Mouse (Mus musculus): ENCODE measurements around the gene Zscan26. TPM values are rescaled to one million over a fixed set of nuclear protein-coding genes. Genes with fewer than 3 reads are reported as not detected.

Gene Zscan26
- polyA plus RNA-seq, 1 experiment from 2014 or later, result 24.4 TPM

DNA sequence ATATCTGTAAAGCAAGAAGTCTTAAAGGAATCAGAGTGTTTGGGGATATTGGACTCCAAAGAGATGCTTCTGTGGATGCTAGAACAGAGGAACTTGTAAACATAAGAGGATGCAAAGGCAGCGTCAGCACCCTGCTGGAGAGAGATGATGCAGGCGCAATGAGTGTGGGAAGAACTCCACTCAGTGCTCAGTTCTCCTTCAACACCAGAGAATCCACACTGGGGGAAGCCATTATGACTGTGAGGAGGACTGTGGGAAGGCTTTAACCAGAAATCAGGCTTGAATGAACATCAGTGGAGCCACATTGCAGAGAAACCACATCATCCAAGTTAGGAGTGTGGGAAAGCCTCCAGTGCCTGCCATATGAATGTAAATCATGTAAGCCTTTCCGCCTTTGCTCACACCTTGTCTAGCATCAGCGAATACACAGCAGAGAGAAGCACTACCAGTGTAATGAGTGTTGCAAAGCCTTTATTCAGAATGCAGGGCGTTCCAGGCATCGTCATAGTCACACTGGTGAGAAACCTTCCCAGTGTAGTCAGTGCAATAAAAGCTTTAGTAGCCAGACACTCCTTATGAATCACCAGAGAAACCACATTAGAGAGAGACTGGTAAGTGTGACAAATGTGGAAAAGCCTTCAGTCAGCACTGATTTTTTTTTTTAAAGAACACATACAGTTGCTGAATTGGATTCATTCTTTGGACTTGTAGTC is 36.1 kb downstream of the Zscan26 start:
- 85% methylated on average over 6 of the region's 6 CpGs for WGBS
- Histone ChIP-seq H3K9ac (replicated peaks) (no peak overlapping the region), H3K4me3 (no peak overlapping the region), H3K36me3 (no peaks in the 10 kb centered on the region), H3K27me3 (no peaks in the 10 kb centered on the region), H3K4me2 (replicated peaks) (no peak overlapping the region), H3K9me3 (no peaks in the 10 kb centered on the region), H3K27ac (replicated peaks) (no peak overlapping the region), H3K4me1 (no peaks in the 10 kb centered on the region)
- no peak for ATAC-seq (ENCODE audit: low FRiP score, low read depth)

DNA sequence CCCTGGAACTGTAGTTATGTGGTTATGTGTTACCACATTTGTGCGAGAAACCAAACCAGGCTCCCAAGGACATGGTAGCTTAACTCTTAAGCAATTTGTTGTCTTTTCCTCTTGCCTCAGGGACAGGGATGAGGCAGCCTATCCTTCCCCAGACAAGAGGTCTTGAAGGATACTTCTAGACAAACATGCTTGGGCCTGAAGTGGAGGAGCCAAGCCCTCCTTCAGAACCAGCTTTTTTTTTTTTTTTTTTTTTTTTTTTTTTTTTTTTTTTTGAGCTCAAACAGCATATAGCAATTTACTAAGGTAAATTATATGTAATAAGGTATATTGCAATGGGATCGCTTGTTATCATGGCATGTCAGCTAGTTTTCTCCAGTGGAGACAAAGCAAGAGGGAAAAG is 37.8 kb downstream of the Zscan26 start:
- Histone ChIP-seq H3K4me2 (replicated peaks) (no peak overlapping the region), H3K27me3 (no peaks in the 10 kb centered on the region), H3K9ac (replicated peaks) (no peak overlapping the region), H3K4me3 (no peak overlapping the region), H3K4me1 (no peaks in the 10 kb centered on the region), H3K9me3 (no peaks in the 10 kb centered on the region), H3K36me3 (no peaks in the 10 kb centered on the region), H3K27ac (replicated peaks) (no peak overlapping the region)
- ATAC-seq (ENCODE audit: low FRiP score, low read depth), result no peak
- WGBS, result 96% methylated on average over 2 of the region's 2 CpGs

DNA sequence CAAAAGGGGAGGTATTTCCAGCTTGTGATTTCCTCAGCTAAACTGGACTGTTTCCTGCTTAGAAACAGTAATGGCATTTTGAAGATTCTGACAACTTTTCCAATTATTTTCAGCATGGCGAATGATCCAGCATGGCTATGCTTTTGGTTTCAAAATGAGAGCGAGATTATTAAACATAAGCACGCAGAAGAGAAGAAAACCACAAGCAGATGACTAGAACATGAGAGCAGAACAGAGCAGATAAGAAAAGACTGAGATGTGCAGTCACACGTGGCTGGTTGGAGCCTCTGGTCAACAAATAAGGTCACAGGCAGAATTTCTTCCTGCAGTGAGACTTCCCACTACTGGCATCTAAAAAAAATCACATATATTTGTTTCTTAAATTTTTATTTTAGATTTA is 38.3 kb downstream of the Zscan26 start:
- no peak overlapping the region for H3K27ac ChIP-seq (replicated peaks)
- H3K4me2 ChIP-seq (replicated peaks), result no peak overlapping the region
- H3K9ac ChIP-seq (replicated peaks), result no peak overlapping the region
- H3K36me3 ChIP-seq, result no peaks in the 10 kb centered on the region
- 81% methylated on average over 4 of the region's 4 CpGs for WGBS
- no peak overlapping the region for H3K4me3 ChIP-seq
- no peaks in the 10 kb centered on the region for H3K27me3 ChIP-seq
- no peak for ATAC-seq (ENCODE audit: low FRiP score, low read depth)
- H3K4me1 ChIP-seq, result no peaks in the 10 kb centered on the region
- no peaks in the 10 kb centered on the region for H3K9me3 ChIP-seq

DNA sequence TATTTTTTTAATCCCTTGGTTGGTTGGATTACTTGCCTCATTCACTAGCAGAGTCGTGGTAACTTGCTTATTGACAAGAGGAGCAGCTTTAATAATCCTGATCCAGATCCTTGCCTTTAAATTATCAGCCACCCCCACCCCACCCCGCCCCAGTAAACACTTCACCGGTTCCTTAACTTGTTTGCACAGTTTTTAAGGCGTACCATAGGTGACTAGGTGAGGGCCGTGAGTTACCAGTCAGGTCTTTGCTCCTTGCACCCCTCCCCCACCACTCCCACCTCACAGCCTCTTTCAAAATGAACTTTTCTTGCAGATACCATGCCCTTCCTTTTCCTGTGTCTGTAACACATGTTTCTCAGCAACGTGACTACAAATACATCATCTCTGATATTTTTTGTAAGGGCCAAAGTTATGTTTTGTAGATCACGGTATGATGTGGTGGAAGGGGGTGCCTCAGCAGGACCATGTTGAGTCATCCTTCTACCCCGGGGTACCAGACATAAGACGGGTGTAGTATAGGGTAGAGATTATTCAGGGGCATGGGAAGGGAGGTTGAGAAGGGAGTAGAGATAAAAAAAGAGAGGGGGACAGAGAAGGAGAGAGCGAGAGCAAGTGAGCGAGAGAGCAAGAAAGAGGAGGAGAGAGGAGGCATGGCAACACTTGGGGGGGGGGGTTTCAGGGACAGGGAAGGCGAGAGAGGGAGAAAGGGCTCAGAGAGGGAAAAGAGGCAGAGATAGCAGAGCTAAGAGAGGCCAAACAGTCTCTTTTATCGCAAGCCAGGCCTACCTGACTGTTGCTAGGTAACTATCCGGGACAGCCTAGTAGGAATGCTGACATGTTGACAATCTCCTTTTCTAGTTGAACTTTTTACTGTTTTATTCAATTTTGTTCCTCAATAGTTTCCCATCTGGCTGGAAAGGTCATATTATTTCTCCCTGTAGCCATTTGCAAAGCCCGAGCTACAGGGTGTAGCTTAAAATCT is 39.0 kb downstream of the Zscan26 start:
- H3K4me1 ChIP-seq, result no peaks in the 10 kb centered on the region
- no peak overlapping the region for H3K4me2 ChIP-seq (replicated peaks)
- no peak for ATAC-seq (ENCODE audit: low FRiP score, low read depth)
- no peak overlapping the region for H3K9ac ChIP-seq (replicated peaks)
- WGBS, result 68% methylated on average over 14 of the region's 15 CpGs
- H3K9me3 ChIP-seq, result no peaks in the 10 kb centered on the region
- no peak overlapping the region for H3K27ac ChIP-seq (replicated peaks)
- H3K27me3 ChIP-seq, result no peaks in the 10 kb centered on the region
- H3K4me3 ChIP-seq, result no peak overlapping the region
- H3K36me3 ChIP-seq, result no peaks in the 10 kb centered on the region

DNA sequence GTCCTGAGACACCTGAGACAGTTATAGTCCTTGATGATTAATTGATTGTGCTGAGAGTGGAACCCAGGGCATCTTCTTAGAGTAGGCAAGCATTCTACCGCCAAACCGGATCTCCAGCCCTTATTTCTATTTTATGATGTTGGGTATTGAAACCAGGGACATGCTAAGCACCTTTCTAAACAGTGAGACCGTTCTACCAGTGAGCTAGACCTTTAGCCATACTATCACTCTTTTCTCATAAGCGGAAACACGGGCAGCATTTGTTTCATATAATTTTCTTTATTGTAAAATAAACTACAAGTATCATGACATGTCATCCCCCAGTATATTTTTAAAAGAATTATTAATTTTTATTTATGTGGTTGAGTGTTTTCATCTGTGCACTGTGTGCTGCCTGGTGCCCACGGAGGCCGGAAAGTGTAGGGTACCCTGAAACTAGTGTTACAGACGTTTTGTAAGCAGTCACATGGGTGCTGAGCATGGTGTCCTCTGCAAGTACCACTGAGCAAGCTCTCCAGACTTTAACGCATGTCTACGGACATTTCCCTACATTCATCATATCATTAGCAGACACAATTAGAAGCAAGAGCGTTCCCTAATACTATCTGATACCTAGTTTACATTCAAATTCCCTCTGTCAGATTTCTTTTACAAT is 44.6 kb downstream of the Zscan26 start:
- Histone ChIP-seq H3K27me3 (peaks cover 6% of the 10 kb centered on the region; the same call in 1 of the 2 replicates), H3K9me3 (no peaks in the 10 kb centered on the region), H3K4me3 (peak overlapping the region; percentile 53), H3K27ac (replicated peaks) (peak overlapping the region; percentile 76), H3K4me2 (replicated peaks) (peak overlapping the region; percentile 63), H3K9ac (replicated peaks) (no peak overlapping the region; the same call in 1 of the 2 replicates), H3K4me1 (0 out of 2 replicates have a peak, but pooled peaks cover 6% of the 10 kb centered on the region), H3K36me3 (no peaks in the 10 kb centered on the region)
- 53% methylated on average over 11 of the region's 11 CpGs for WGBS
- peak; percentile 83; the same call in 1 of the 2 replicates for ATAC-seq (ENCODE audit: low FRiP score, low read depth)

DNA sequence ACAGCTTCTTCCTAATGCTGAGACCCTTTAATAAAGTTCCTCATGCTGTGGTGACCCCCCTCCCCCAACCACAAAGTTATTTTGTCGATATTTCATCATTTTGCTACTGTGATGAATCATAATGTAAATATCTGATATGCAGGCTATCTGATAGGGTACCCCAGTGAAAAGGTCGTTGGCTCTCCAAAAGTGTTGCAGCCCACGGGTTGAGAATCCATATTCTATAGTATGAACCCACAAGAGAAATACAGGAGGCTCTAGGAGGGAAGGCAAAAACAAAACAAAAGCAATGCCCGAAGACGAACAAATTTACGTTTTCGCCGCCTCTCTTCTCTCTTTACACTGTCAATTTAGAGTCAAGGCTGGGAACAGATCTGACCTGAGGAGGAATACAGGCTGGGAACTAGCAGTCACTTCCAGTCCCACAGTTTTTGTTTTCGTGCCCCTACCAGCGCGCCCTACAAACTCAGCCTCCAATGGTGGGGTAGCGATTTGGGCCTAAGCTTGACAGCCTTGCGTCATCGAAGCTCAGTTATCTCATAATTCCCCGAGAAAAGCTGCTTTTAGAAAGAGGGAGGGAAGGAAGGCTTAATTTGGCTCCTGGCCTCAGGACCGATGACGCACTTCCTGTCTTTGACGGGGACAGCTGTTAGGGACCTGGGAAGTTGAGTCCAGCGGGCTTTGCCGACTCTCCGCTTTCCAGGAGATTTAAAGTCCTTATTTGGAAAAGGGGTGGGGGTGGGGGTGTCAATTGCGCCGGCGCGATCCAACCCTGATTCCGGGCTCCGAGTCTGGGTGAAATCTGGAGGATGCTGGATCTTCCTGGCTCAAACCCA is 45.3 kb downstream of the Zscan26 start:
- WGBS, result 4% methylated on average over 27 of the region's 27 CpGs
- H3K27ac ChIP-seq (replicated peaks), result peak overlapping the region; percentile 76

DNA sequence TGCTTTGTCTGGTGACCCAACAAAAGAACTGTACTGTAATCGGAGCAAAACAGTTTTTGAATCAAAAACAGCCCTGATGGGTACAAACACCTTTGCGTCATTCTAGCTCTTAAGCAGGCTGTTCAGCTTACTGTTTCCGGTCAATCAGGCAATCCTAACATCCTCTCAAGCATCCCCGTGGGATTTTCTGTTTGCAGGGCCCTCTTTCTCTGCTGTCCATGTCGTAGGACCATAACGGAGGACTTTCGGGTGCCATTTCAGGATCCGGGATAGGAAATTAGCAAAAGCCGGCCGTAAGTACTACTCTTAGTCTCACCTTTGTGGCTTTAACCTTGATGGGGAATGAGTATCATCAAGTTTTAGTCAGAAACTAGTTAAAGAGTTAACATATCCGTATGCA is 46.2 kb downstream of the Zscan26 start:
- H3K4me3 ChIP-seq, result no peak overlapping the region; the same call in 1 of the 2 replicates
- H3K36me3 ChIP-seq, result no peaks in the 10 kb centered on the region
- 0 out of 2 replicates have a peak, but pooled peaks cover 6% of the 10 kb centered on the region for H3K4me1 ChIP-seq
- 0 out of 2 replicates have a peak overlapping the region, but pooled peaks have one; percentile 64 for H3K9ac ChIP-seq (replicated peaks)
- H3K4me2 ChIP-seq (replicated peaks), result peak overlapping the region; percentile 63; the same call in 1 of the 2 replicates
- peaks cover 6% of the 10 kb centered on the region; the same call in 1 of the 2 replicates for H3K27me3 ChIP-seq
- 83% methylated on average over 11 of the region's 11 CpGs for WGBS
- no peak overlapping the region for H3K27ac ChIP-seq (replicated peaks)
- no peaks in the 10 kb centered on the region for H3K9me3 ChIP-seq
- ATAC-seq (ENCODE audit: low FRiP score, low read depth), result no peak

More for the DNA sequence above, 45.3 kb downstream of the Zscan26 start:
- peak overlapping the region; percentile 63 for H3K4me2 ChIP-seq (replicated peaks)
- H3K36me3 ChIP-seq, result no peaks in the 10 kb centered on the region
- H3K4me3 ChIP-seq, result peak overlapping the region; percentile 53
- H3K9ac ChIP-seq (replicated peaks), result peak overlapping the region; percentile 64
- H3K9me3 ChIP-seq, result no peaks in the 10 kb centered on the region
- 0 out of 2 replicates have a peak, but pooled peaks cover 6% of the 10 kb centered on the region for H3K4me1 ChIP-seq
- peak; percentile 93 for ATAC-seq (ENCODE audit: low FRiP score, low read depth)
- H3K27me3 ChIP-seq, result peaks cover 6% of the 10 kb centered on the region; the same call in 1 of the 2 replicates

DNA sequence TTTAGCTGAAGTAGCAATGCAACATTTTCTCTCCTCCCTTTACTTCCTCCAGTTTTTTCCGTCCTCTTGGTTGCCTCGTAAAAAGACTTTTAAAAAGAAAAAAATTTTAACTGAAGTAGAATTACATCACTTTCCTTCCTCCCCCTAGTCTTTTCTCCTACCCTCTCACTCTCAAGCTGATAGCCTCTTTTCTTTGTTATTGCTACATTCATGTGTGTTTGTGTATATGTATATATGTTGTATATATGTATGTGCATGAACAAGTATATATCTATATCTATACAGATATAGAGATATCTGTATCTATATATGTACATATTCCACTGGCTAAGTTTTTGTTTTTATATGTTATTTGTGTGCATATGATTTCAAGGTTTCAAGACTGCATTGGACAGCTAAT is 50.7 kb downstream of the Zscan26 start:
- peak; percentile 61 for ATAC-seq (ENCODE audit: low FRiP score, low read depth)
- peaks cover 16% of the 10 kb centered on the region for H3K36me3 ChIP-seq
- H3K4me1 ChIP-seq, result peaks cover 12% of the 10 kb centered on the region
- peaks cover 6% of the 10 kb centered on the region; the same call in 1 of the 2 replicates for H3K27me3 ChIP-seq
- peak overlapping the region; percentile 83; the same call in 1 of the 2 replicates for H3K9ac ChIP-seq (replicated peaks)
- 0% methylated on average over 2 of the region's 2 CpGs for WGBS
- H3K27ac ChIP-seq (replicated peaks), result no peak overlapping the region
- no peaks in the 10 kb centered on the region for H3K9me3 ChIP-seq
- H3K4me3 ChIP-seq, result peak overlapping the region; percentile 87
- H3K4me2 ChIP-seq (replicated peaks), result peak overlapping the region; percentile 85

DNA sequence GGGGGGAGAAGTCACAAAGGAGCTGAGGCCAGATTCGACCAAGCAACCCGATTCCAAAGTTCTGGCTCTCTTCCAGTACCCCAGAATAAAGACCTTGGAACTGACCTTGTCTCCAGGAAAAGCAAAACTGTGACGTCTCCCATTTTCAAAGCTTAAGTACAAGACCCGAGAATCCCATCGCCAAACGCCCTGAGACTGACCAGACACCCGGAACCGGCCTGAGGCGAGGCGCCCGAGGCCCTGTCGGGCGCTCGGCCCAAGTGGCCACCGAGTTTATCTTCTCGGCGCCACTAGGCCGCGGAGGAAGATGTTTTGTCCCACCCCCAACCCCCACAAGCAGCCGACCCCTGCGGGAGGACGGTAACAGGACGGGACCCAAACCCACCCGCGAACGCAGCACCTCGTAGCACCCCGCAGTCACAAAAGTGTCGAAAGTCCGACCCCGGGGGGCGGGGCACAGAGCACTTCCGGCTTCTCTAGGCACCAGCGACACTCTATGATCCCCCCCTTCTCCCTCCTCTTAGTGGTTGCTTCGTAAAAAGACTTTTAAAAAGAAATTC is 51.2 kb downstream of the Zscan26 start, which contains the start of gene Zkscan3:
Gene Zkscan3 (minus strand): TSS at position 469 of the 560 bp plus-strand sequence.
- Histone ChIP-seq H3K4me3 (peak within 1 kb of the TSS; percentile 87), H3K4me2 (replicated peaks) (peak within 1 kb of the TSS; percentile 85), H3K27ac (replicated peaks) (peak within 1 kb of the TSS; percentile 49; the same call in 1 of the 2 replicates), H3K27me3 (peaks cover 4% of the 10 kb centered on the region; the same call in 1 of the 2 replicates), H3K36me3 (peaks cover 16% of the 10 kb centered on the region), H3K9me3 (no peaks in the 10 kb centered on the region), H3K9ac (replicated peaks) (peak within 1 kb of the TSS; percentile 83), H3K4me1 (peaks cover 9% of the 10 kb centered on the region)
- under 1% methylated on average over 35 of the region's 35 CpGs for WGBS
- ATAC-seq (ENCODE audit: low FRiP score, low read depth), result peak; percentile 95

DNA sequence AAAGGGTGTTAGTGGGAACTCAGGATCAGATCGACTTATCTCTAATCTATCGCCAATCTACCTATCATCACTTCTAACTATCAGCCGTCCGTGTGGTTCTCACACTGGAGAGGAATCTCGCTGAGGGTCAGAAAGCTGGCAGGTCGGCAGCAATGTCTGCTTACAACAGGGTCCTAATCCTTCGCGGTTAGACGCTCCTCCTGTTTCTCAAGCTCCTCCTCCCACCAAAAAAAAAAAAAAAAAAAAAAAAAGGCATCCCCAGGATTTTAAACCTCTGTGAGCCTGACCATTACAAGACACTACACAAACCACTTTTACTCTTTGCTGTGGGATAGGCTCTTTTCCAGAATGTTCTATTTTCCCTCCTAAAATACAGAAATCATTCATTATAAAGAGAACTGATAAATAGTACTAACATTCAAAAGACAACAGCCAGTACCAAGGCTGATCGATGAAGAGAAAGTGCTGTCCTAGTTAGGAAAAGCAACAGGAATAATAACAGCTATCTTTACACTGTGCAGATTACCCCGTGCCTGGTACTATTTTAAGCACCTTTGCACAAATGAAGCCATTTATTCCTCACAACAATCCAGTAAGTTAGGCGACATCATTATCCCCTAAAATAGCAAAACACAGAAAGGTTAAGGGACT is 51.8 kb downstream of the Zscan26 start:
- Histone ChIP-seq H3K27me3 (no peaks in the 10 kb centered on the region), H3K4me3 (peak overlapping the region; percentile 87), H3K27ac (replicated peaks) (0 out of 2 replicates have a peak overlapping the region, but pooled peaks have one; percentile 49), H3K9me3 (no peaks in the 10 kb centered on the region), H3K36me3 (peaks cover 19% of the 10 kb centered on the region), H3K4me2 (replicated peaks) (peak overlapping the region; percentile 85), H3K4me1 (peaks cover 9% of the 10 kb centered on the region), H3K9ac (replicated peaks) (peak overlapping the region; percentile 83)
- ATAC-seq (ENCODE audit: low FRiP score, low read depth), result peak; percentile 35
- 17% methylated on average over 12 of the region's 12 CpGs for WGBS
